Mouse (Mus musculus) stomach, embryonic 14.5 days (tissue): ENCODE data around the gene AI597479. TPM values are rescaled to one million over a fixed set of nuclear protein-coding genes. Genes with fewer than 3 reads are reported as not detected.

Source experiments
- ATAC-seq: fragments of 200-750 bp; cut with Nextera tagmentation; 2 replicates; pipeline ENCODE4 v1.8.0; 2017; ENCODE audit warnings: low read depth, moderate TSS enrichment; ENCODE audit not compliant: insufficient number of reproducible peaks, insufficient read depth, low FRiP score
- H3K27ac ChIP-seq: fragments of 300-500 bp; sonication (generic); 2 replicates; pipeline ENCODE4 v1.5.1; 2014; ENCODE audit warnings: mild to moderate bottlenecking, low read length, moderate library complexity, mixed read lengths
- H3K27me3 ChIP-seq: fragments of 300-500 bp; sonication (generic); 2 replicates; pipeline ENCODE4 v1.6.1; 2014; ENCODE audit warnings: low read length, control low read depth, mixed read lengths; ENCODE audit not compliant: control insufficient read depth, insufficient read depth
- H3K36me3 ChIP-seq: fragments of 300-500 bp; sonication (generic); 2 replicates; pipeline ENCODE4 v1.6.1; 2014; ENCODE audit warnings: mild to moderate bottlenecking, control low read depth, low read length, moderate library complexity, mixed read lengths; ENCODE audit not compliant: control insufficient read depth, insufficient read depth
- H3K4me1 ChIP-seq: fragments of 300-500 bp; sonication (generic); 2 replicates; pipeline ENCODE4 v1.6.1; 2014; ENCODE audit warnings: low read length, control low read depth, mixed read lengths; ENCODE audit not compliant: control insufficient read depth, insufficient read depth
- H3K4me2 ChIP-seq: fragments of 300-500 bp; sonication (generic); replicated peaks from 2 replicates; pipeline ENCODE4 v1.6.1; 2014; ENCODE audit warnings: low read depth, low read length, control low read depth
- H3K4me3 ChIP-seq: fragments of 300-500 bp; sonication (generic); 2 replicates; pipeline ENCODE4 v1.5.1; 2014; ENCODE audit warnings: low read depth, low read length, control low read depth
- H3K9ac ChIP-seq: fragments of 300-500 bp; sonication (generic); replicated peaks from 2 replicates; pipeline ENCODE4 v1.6.1; 2014; ENCODE audit warnings: low read depth, mild to moderate bottlenecking, control low read depth, low read length, moderate library complexity, mixed read lengths
- H3K9me3 ChIP-seq: fragments of 300-500 bp; sonication (generic); 2 replicates; pipeline ENCODE4 v1.6.1; 2016; ENCODE audit warnings: low read depth, low read length, control low read depth; ENCODE audit not compliant: control insufficient read depth
- WGBS: fragments of 180-500 bp; shearing (Covaris S2); extraction: QIAGEN DNeasy Blood & Tissue Kit; methylation state at CpG from one replicate; pipeline ENCODE4 v1.1.7; 2014; 5-methylcytosine and 5-hydroxymethylcytosine counted together
- polyA plus RNA-seq: library from polyadenylated mRNA; unstranded; fragments of >200 nt; fragmentation: Nextera tagmentation; extraction: Ambion mirVana; gene quantifications from 2 replicates; pipeline ENCODE4 v1.2.1, GENCODE M21; 2014

AI597479 gene
- polyA plus RNA-seq, result 26.8 and 28.5 TPM in 2 replicates

DNA sequence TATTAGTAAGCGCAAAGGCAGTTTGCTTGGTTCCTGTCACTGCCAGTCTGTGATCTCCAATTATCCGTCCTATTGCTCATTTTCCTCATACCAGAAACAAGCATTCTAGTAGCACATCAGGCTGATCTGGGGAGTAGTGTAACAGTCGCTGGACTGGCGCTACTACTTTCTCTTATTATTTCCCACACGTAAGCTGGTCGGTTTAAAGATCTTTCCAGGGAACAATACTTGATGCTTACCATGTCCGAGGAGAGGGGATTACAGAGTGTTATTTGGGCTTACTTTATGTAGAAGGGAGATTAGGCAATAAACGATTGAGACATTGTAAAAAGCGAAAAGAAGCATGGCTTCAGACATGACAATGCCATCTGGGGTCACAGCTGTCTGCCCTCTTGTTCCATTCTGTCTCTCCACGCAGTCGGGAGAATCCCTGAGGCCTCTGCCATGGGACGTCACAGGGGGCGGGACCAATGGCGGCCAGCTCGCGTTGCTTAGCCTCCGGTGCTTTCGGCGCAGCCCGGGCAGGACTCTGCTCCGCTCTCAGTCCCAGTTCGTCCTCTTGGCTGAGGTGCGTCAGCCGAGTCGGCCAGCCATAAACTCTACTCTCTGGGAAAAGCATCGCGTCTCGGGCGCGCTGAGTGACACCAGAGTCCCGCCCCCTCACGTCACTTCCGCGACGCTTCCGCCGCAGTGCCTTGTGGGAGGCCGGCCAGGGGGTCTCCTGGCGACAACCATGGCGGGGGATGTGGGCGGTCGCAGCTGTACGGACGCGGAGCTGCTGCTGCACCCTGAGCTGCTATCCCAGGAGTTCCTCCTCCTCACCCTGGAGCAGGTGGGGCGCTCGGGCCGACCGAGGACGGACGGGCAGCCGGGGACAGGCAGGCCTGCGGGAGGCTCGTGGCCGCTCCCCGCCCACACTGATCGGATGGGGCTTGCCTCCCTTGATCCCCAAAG, at the start of gene AI597479, which contains the start of gene Tgfbrap1:
Gene AI597479, plus strand, starts transcription at position 680 of the 954 bp plus-strand sequence.
Gene Tgfbrap1, minus strand, starts transcription at position 607 of the 954 bp plus-strand sequence.
- peak within 1 kb of the TSS; percentile 93 for H3K4me3 ChIP-seq
- peak within 1 kb of the TSS; percentile 88 for H3K4me2 ChIP-seq
- H3K9me3 ChIP-seq, result no peaks in the 10 kb centered on the region
- ATAC-seq, result peak; percentile 96
- H3K27me3 ChIP-seq, result no peaks in the 10 kb centered on the region
- no peaks in the 10 kb centered on the region for H3K4me1 ChIP-seq
- no peaks in the 10 kb centered on the region; the same call in 1 of the 2 replicates for H3K36me3 ChIP-seq
- H3K27ac ChIP-seq, result peak within 1 kb of the TSS; percentile 98
- WGBS, result under 1% methylated on average over 56 of the region's 57 CpGs
- H3K9ac ChIP-seq, result peak within 1 kb of the TSS; percentile 87

DNA sequence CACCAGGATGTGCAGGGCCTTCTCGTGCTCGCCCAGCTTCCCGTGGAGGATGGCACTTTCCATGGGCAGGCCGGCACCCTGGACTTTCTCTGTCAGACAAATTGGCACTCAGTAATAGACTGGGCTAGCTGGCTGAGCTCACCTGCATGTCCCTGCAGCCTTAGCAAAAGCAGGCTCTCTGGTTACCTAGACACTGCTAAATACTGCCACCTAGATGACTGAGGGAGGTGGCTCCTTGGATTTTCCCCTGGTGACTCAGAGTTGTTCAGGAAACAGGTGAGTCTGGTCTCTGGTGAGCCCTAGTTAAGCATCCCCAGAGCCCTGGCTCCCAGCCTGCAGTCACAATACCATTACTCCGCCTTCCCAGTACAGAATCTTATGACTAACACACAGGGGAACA, 46.6 kb upstream of the AI597479 start:
- Histone ChIP-seq H3K4me3 (no peak overlapping the region), H3K9ac (no peak overlapping the region), H3K36me3 (peaks cover 14% of the 10 kb centered on the region), H3K4me1 (no peaks in the 10 kb centered on the region), H3K27me3 (no peaks in the 10 kb centered on the region), H3K27ac (no peak overlapping the region), H3K4me2 (no peak overlapping the region), H3K9me3 (no peaks in the 10 kb centered on the region)
- ATAC-seq, result no peak
- WGBS, result 93% methylated on average over 5 of the region's 5 CpGs

DNA sequence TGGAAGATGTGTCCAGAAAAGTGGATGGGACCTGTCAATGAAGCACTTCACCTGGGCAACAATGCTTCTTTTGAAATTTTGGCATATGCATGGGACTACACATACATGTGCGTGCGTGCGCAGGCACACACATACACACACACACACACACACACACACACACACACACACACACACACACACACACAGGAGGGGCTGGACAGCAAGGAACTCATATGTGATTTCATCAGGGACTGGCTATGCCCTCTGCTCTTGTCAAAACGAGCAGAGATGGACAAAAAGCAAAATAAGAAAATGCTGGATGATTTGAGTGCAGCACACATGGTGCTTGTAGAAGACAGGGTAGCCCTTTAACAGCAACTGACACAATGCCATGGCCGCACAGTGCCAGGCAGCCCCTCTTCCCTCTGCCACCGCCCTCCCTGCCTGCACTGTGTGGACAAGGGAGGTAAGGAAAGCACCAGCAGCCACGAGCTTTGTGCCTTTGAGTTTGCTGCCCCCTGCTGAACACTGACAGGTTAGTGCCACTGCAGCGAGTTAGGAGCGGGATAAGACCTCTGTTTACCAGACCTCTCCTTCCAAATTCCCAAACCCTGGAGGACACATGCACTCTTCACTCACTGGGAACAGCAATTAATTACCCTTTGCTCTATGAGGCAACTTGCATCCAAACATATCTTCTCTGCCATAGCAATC, 32.7 kb upstream of the AI597479 start:
- no peaks in the 10 kb centered on the region; the same call in 1 of the 2 replicates for H3K36me3 ChIP-seq
- peak; percentile 72 for ATAC-seq
- no peaks in the 10 kb centered on the region for H3K9me3 ChIP-seq
- 53% methylated on average over 9 of the region's 9 CpGs for WGBS
- no peak overlapping the region for H3K9ac ChIP-seq
- H3K4me1 ChIP-seq, result no peaks in the 10 kb centered on the region
- H3K27ac ChIP-seq, result no peak overlapping the region
- H3K4me2 ChIP-seq, result no peak overlapping the region
- H3K27me3 ChIP-seq, result no peaks in the 10 kb centered on the region
- no peak overlapping the region for H3K4me3 ChIP-seq

DNA sequence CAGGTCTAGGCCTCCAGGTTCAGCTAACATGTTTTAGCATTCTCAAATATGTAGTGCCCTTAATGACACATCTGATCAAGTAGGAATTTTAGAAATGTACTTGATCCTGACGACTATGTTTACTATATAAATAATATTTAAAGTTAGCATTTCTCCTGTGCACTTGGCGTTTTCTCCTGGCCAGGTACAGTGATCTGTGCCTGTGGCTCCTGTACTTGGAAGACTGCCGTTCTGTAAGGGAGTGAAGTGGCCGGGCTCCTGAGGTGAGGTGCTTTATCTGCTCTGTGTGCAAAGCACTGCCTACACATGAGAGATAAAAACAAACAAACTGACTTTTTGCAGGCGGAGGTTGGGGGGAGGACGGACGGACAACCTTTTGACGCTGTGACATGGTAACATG, 31.9 kb upstream of the AI597479 start:
- Histone ChIP-seq H3K4me2 (no peak overlapping the region), H3K27me3 (no peaks in the 10 kb centered on the region), H3K36me3 (no peaks in the 10 kb centered on the region; the same call in none of the 2 replicates), H3K27ac (no peak overlapping the region), H3K4me3 (no peak overlapping the region), H3K4me1 (no peaks in the 10 kb centered on the region), H3K9ac (no peak overlapping the region), H3K9me3 (no peaks in the 10 kb centered on the region)
- WGBS, result 84% methylated on average over 8 of the region's 8 CpGs
- no peak for ATAC-seq

DNA sequence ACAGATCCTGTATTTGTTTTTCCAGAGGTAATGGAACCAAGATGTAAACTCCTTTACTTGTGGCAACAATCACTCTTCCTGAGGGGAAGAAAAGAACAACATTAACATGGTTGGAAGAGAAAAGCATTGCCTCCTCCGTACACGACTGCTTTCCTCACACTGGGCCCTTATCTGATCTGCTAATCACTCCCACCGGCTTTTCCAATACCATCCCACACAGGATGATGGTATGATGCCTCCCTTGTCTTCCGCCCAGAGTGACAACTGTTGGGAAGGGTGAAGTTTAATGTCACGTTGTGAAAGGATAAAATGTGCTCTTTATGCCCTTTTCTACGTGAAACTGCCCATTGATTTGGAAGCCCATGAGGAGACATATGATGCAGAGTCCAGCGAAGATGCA, 31.0 kb upstream of the AI597479 start:
- no peak for ATAC-seq
- no peak overlapping the region for H3K9ac ChIP-seq
- no peaks in the 10 kb centered on the region for H3K4me1 ChIP-seq
- no peak overlapping the region for H3K4me3 ChIP-seq
- H3K27ac ChIP-seq, result no peak overlapping the region
- WGBS, result 71% methylated on average over 7 of the region's 7 CpGs
- H3K4me2 ChIP-seq, result no peak overlapping the region
- H3K9me3 ChIP-seq, result no peaks in the 10 kb centered on the region
- no peaks in the 10 kb centered on the region for H3K27me3 ChIP-seq
- no peaks in the 10 kb centered on the region; the same call in none of the 2 replicates for H3K36me3 ChIP-seq

DNA sequence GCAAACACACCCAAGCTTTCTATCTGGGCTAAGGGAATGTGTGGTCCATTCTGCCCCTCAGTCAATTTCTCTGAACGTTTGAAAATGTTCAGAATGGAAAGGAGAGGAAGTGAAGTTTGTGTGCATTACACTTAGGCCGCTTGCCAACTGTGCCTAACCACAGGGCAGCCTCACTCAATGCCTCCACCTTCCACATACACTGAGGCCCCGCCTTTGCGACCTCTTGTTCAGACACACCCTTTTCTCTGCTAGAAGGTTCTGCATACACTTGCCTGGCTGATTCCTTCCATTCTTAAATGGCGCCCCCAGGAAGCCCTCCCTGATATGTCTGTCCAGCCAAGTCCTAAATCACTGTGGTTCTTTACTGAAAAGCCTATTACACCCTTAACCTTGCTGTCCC, 27.8 kb upstream of the AI597479 start:
- ATAC-seq, result no peak
- H3K9ac ChIP-seq, result no peak overlapping the region
- no peaks in the 10 kb centered on the region for H3K4me1 ChIP-seq
- H3K4me3 ChIP-seq, result no peak overlapping the region
- no peak overlapping the region for H3K27ac ChIP-seq
- no peak overlapping the region for H3K4me2 ChIP-seq
- H3K27me3 ChIP-seq, result no peaks in the 10 kb centered on the region
- 65% methylated on average over 5 of the region's 5 CpGs for WGBS
- no peaks in the 10 kb centered on the region for H3K9me3 ChIP-seq
- H3K36me3 ChIP-seq, result no peaks in the 10 kb centered on the region; the same call in none of the 2 replicates

DNA sequence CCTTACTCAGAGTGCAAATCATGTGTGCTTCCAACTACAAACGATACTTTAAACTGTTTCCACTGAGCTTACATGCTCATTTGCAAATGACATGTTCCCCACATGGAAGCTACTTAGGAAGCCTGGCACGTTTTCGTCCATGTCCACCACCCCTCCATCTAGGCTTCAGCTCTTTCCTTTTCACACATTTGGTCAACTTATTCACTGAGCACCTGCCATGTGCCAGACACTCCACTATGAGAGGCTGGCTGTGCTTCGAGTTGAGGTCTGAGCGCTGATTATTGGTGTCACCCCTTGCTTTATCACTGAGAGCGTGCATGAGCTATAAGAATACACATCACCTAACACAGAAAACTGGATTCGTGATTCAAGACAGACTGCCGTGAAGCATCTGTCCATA, 26.5 kb upstream of the AI597479 start:
- Histone ChIP-seq H3K4me2 (no peak overlapping the region), H3K27ac (no peak overlapping the region), H3K4me3 (no peak overlapping the region), H3K9me3 (no peaks in the 10 kb centered on the region), H3K36me3 (no peaks in the 10 kb centered on the region; the same call in none of the 2 replicates), H3K27me3 (no peaks in the 10 kb centered on the region), H3K9ac (no peak overlapping the region), H3K4me1 (no peaks in the 10 kb centered on the region)
- 91% methylated on average over 8 of the region's 8 CpGs for WGBS
- no peak for ATAC-seq

DNA sequence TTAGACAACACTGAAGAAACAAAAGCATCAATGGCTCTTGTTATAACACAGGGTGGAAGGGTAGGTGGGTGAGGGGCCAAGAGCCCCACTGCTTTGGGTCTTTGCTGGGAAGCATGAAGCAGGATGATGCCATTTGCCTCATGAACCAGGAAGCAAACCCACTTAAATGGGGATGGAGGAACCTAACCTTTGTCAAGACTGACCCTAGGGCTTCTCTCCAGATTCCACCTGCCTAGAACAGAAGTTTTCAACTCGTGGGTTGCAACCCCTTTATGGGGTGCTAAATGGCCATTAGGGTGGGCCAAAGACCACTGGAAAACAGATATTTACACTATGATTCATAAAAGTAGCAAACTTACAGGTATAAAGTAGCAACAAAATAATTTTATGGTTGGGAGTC, 25.9 kb upstream of the AI597479 start:
- Histone ChIP-seq H3K4me3 (no peak overlapping the region), H3K27me3 (no peaks in the 10 kb centered on the region), H3K27ac (no peak overlapping the region), H3K4me2 (no peak overlapping the region), H3K4me1 (no peaks in the 10 kb centered on the region), H3K9me3 (no peaks in the 10 kb centered on the region), H3K9ac (no peak overlapping the region), H3K36me3 (no peaks in the 10 kb centered on the region; the same call in none of the 2 replicates)
- no peak for ATAC-seq
- WGBS, result 66% methylated on average over 1 of the region's 1 CpGs
